Mouse (Mus musculus) midbrain, embryonic 14.5 days (tissue): ENCODE measurements at regions not wholly inside any gene's neighbourhood (a gene's known extent, or its start where the extent isn't known, plus 50 kb on each side); places are given as distances from the start of the nearest gene placed in this dataset.
A peak's percentile ranks its signal among the peaks of the same experiment; 100 is the strongest.

Source experiments
- ATAC-seq: fragments of 200-750 bp; cut with Nextera tagmentation; 2 replicates; pipeline ENCODE4 v1.8.0; 2017; ENCODE audit warnings: moderate number of reproducible peaks, moderate library complexity; ENCODE audit not compliant: low FRiP score, low TSS enrichment
- DNase-seq: peaks from one replicate; pipeline ENCODE4 v3.0.0-alpha.2; 2015
- H3K27ac ChIP-seq: fragments of 300-500 bp; sonication (generic); replicated peaks from 2 replicates; pipeline ENCODE4 v1.5.1; 2014; ENCODE audit warnings: mild to moderate bottlenecking, low read depth, low read length, moderate library complexity
- H3K27me3 ChIP-seq: fragments of 300-500 bp; sonication (generic); 2 replicates; pipeline ENCODE4 v1.6.1; 2014; ENCODE audit warnings: low read length, control low read depth, mixed read lengths; ENCODE audit not compliant: control insufficient read depth, insufficient read depth
- H3K36me3 ChIP-seq: fragments of 300-500 bp; sonication (generic); 2 replicates; pipeline ENCODE4 v1.6.1; 2014; ENCODE audit warnings: low read length, control low read depth; ENCODE audit not compliant: control insufficient read depth, insufficient read depth
- H3K4me1 ChIP-seq: fragments of 300-500 bp; sonication (generic); 2 replicates; pipeline ENCODE4 v1.6.1; 2014; ENCODE audit warnings: mild to moderate bottlenecking, antibody characterized with exemption, low read length, control low read depth; ENCODE audit not compliant: control insufficient read depth, insufficient read depth
- H3K4me2 ChIP-seq: fragments of 300-500 bp; sonication (generic); 2 replicates; pipeline ENCODE4 v1.6.1; 2014; ENCODE audit warnings: mild to moderate bottlenecking, low read length, moderate library complexity
- H3K4me3 ChIP-seq: fragments of 300-500 bp; sonication (generic); replicated peaks from 2 replicates; pipeline ENCODE4 v1.5.1; 2014; ENCODE audit warnings: low read depth, low read length
- H3K9ac ChIP-seq: fragments of 300-500 bp; sonication (generic); replicated peaks from 2 replicates; pipeline ENCODE4 v1.6.1; 2014; ENCODE audit warnings: mild to moderate bottlenecking, low read length, moderate library complexity
- H3K9me3 ChIP-seq: fragments of 300-500 bp; sonication (generic); 2 replicates; pipeline ENCODE4 v1.6.1; 2016; ENCODE audit warnings: low read length, control low read depth, mixed read lengths; ENCODE audit not compliant: control insufficient read depth
- WGBS: fragments of 180-500 bp; shearing (Covaris S2); extraction: QIAGEN DNeasy Blood & Tissue Kit; methylation state at CpG from one replicate; pipeline ENCODE4 v1.1.7; 2014; 5-methylcytosine and 5-hydroxymethylcytosine counted together

DNA sequence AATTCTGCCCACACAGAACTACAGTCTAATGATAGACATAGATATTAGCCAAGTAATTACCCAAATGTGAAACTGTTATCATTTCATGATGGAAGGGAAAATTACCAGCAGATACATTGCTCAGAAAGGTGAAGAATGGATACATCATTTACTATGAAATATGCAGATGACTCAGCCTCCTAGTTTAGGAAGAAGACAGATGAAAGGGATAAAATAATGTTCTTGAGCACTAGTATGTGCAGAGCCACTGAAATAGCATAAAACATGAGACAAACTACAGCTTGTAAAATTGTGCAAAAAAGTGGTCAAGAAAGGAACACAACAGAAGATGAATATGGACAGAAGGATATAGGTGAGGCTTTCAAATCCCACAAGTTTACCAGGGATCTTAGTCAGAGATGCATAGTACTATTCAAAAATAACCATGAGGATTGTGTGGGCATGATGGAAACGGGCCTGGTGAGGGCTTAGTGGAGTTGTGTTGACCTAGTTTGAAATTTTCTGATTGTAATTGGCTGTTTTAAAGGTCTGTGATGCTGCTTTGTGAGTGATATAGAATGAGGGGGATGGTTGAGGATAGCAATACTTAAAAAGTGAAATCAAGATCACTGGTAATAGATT, 883.3 kb downstream of the Dnajb9 start:
- Histone ChIP-seq H3K36me3 (no peaks in the 10 kb centered on the region), H3K9ac (no peak overlapping the region), H3K9me3 (no peaks in the 10 kb centered on the region), H3K4me3 (no peak overlapping the region), H3K4me1 (no peaks in the 10 kb centered on the region), H3K27ac (no peak overlapping the region), H3K4me2 (no peak overlapping the region), H3K27me3 (no peaks in the 10 kb centered on the region)
- ATAC-seq (no peak), DNase-seq (no peak)
- WGBS: 79% methylated on average over 1 of the region's 1 CpGs

GRCm38 (mm10) chr12:43310293-43310692, 899.8 kb downstream of the Dnajb9 start:
- Histone ChIP-seq H3K9me3 (no peaks in the 10 kb centered on the region), H3K4me1 (no peaks in the 10 kb centered on the region), H3K9ac (no peak overlapping the region), H3K4me3 (no peak overlapping the region), H3K4me2 (no peak overlapping the region), H3K36me3 (no peaks in the 10 kb centered on the region), H3K27me3 (no peaks in the 10 kb centered on the region), H3K27ac (no peak overlapping the region)
- ATAC-seq (no peak), DNase-seq (peak; percentile 12)
- WGBS: 80% methylated on average over 3 of the region's 3 CpGs

DNA sequence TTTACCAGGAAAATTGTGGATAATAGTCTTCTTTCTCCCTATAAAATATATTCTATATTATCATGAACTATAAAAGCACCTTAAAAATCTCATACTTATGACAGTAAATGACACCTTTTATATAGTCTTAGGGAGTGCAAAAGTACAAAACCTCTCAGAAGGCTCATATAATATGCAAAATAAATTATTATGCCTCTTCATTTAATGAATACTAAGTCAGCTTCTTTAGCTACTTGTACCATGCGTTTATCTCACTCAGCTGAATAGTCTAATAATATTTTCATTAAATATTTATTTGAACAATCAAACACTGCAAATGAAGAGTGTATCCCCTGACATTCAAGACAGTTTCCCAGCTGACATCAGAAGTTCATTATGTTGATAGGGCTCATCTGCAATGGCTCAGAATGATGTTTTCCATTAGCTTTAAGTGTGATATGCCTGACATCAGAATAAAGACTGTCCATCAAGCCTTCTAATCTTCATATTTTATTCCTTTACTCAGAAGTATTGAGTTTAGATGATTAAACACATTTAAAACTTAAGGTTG, 903.5 kb downstream of the Dnajb9 start:
- H3K27ac ChIP-seq: no peak overlapping the region
- no peak overlapping the region for H3K4me3 ChIP-seq
- no peak overlapping the region for H3K4me2 ChIP-seq
- H3K9ac ChIP-seq: no peak overlapping the region
- WGBS: 39% methylated on average over 1 of the region's 1 CpGs
- no peaks in the 10 kb centered on the region for H3K9me3 ChIP-seq
- no peaks in the 10 kb centered on the region for H3K4me1 ChIP-seq
- peak; percentile 22 for DNase-seq
- H3K27me3 ChIP-seq: no peaks in the 10 kb centered on the region
- no peak; the same call in 1 of the 2 replicates for ATAC-seq
- no peaks in the 10 kb centered on the region for H3K36me3 ChIP-seq

DNA sequence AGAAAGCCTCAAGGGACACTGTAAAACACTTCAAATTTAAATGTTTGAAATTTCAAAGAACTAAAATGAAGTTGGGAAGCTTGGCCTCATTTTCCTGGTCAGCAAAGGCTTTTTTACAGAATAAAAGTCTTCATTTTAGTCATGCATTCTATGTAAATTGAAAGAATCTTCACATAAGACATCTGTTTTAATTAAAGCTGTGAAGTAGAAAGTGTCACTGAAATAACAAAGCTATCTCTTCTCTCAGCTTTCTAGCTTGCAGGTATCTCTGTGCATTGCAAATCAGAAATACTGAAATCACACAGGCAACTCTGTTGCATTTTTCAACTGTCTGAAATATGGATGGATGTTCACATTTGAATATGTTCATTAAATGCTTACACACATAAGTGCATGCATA, 909.6 kb downstream of the Dnajb9 start:
- no peak overlapping the region for H3K4me2 ChIP-seq
- H3K9me3 ChIP-seq: no peaks in the 10 kb centered on the region
- H3K36me3 ChIP-seq: no peaks in the 10 kb centered on the region
- H3K9ac ChIP-seq: no peak overlapping the region
- H3K4me1 ChIP-seq: no peaks in the 10 kb centered on the region
- H3K27me3 ChIP-seq: no peaks in the 10 kb centered on the region
- peak; percentile 11 for DNase-seq
- H3K4me3 ChIP-seq: no peak overlapping the region
- H3K27ac ChIP-seq: no peak overlapping the region
- no peak for ATAC-seq

- Histone ChIP-seq H3K36me3 (no peaks in the 10 kb centered on the region), H3K4me3 (no peak overlapping the region), H3K27ac (no peak overlapping the region), H3K27me3 (no peaks in the 10 kb centered on the region), H3K4me2 (no peak overlapping the region), H3K9me3 (no peaks in the 10 kb centered on the region), H3K4me1 (no peaks in the 10 kb centered on the region), H3K9ac (no peak overlapping the region)
- ATAC-seq (0 out of 2 replicates have a peak, but pooled peaks have one; percentile 37), DNase-seq (peak; percentile 34)
- WGBS: 45% methylated on average over 4 of the region's 4 CpGs
These were observed 929.7 kb downstream of the Dnajb9 start for GRCm38 (mm10) chr12:43280442-43280841.

DNA sequence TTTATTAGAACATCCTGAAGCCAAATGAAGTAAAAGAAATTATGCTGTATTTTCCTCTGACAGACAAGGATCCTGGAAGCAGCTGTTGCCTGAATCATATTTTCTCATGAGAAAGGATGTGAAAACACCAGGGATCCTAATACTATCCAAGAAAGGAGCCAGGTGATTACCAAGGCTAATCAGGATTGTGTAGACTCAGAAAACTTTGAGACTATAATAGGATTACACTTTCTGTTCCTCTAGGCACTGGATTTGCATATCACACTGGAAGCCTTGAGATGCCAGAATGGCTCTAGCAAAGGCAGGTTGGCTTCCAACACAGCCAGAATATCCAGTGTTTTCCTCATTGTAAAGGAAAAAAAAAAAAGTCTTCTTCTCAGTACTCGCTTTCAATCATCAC, 945.1 kb downstream of the Dnajb9 start:
- Histone ChIP-seq H3K36me3 (no peaks in the 10 kb centered on the region), H3K4me1 (0 out of 2 replicates have a peak, but pooled peaks cover 3% of the 10 kb centered on the region), H3K4me2 (no peak overlapping the region), H3K9ac (no peak overlapping the region), H3K27me3 (no peaks in the 10 kb centered on the region), H3K9me3 (no peaks in the 10 kb centered on the region), H3K27ac (no peak overlapping the region), H3K4me3 (no peak overlapping the region)
- ATAC-seq: no peak; the same call in 1 of the 2 replicates
- 33% methylated on average over 1 of the region's 1 CpGs for WGBS
- DNase-seq: peak; percentile 31

DNA sequence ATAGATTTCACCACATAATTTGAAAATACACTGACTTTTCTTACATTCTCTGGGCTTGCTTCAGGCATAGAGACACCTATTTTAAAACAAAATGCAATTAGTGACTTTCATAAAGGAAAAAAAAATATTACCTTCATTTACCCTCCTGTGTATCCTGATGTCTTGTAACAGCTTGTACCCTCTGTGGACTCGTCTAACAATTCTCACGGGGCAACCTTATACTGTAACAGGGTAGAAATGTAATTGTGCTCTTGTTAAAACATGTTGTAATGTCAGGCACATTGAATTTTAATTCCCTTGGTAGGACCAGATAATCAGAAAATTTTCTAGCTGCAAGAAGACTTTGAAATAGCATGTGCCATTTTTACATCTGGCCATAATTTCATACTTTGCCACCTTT, 946.3 kb downstream of the Dnajb9 start:
- WGBS: 63% methylated on average over 2 of the region's 2 CpGs

DNA sequence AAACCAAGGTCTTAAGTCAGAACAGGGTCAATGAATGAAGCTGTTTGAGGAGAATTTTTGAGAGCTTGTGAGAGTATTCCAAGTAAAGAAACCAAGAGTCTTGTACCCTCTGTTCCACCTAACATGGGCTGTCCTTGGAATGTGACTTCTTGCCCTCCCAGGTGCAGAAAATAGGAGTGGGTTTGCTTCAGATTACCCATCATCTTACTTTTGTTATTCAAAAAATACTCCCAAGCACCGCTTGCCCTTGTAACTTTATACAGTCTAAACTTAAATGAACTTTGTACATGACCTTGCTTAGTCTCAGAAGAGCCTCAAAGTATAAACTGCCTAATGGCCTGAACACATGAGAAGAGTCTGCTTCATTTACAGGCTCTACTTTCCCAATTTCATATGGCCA, 984.2 kb downstream of the Dnajb9 start:
- ATAC-seq: no peak
- 92% methylated on average over 1 of the region's 1 CpGs for WGBS
- Histone ChIP-seq H3K27me3 (no peaks in the 10 kb centered on the region), H3K9ac (no peak overlapping the region), H3K4me1 (no peaks in the 10 kb centered on the region), H3K4me3 (no peak overlapping the region), H3K9me3 (no peaks in the 10 kb centered on the region), H3K36me3 (no peaks in the 10 kb centered on the region), H3K4me2 (no peak overlapping the region), H3K27ac (no peak overlapping the region)
- DNase-seq: no peak

More for the DNA sequence above, 946.3 kb downstream of the Dnajb9 start:
- H3K4me3 ChIP-seq: no peak overlapping the region
- ATAC-seq: no peak
- no peak overlapping the region for H3K27ac ChIP-seq
- no peak overlapping the region for H3K4me2 ChIP-seq
- H3K27me3 ChIP-seq: no peaks in the 10 kb centered on the region
- no peaks in the 10 kb centered on the region for H3K36me3 ChIP-seq
- no peak overlapping the region for H3K9ac ChIP-seq
- no peaks in the 10 kb centered on the region for H3K9me3 ChIP-seq
- H3K4me1 ChIP-seq: 0 out of 2 replicates have a peak, but pooled peaks cover 3% of the 10 kb centered on the region
- DNase-seq: peak; percentile 6

DNA sequence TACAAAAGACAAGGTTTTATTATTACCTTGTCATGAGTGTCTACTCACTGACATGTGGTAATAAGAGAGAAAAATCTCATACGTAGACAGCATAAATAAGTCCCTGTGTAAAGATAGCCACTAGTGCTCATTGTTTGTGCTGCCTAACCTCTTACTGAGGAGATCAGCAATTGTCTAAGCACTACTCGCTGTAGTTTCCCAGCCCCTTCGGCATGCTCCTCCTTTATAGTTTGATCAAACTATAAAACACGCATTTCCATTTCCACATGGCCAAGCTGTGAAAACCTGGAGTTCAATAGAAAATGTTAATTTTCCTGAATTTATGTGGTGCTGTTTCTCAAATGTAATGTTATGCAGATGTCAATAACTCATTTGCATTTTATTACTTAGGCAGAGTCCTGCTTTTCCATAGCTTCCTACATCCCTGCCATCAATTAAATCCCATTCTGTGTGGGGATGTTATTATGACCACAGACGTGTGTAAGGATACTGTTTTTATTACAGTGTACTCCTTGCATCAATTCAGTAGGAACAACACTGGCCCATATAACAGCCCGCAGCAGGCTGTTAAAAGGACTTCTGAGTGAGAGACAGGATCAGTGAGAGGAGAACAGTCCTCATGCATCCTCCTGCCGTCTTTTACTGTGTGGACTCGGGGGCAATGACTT, 986.2 kb downstream of the Dnajb9 start:
- H3K4me3 ChIP-seq: no peak overlapping the region
- H3K9ac ChIP-seq: no peak overlapping the region
- no peak overlapping the region for H3K4me2 ChIP-seq
- DNase-seq: no peak
- no peaks in the 10 kb centered on the region for H3K4me1 ChIP-seq
- no peaks in the 10 kb centered on the region for H3K27me3 ChIP-seq
- H3K36me3 ChIP-seq: no peaks in the 10 kb centered on the region
- H3K9me3 ChIP-seq: no peaks in the 10 kb centered on the region
- WGBS: 60% methylated on average over 8 of the region's 8 CpGs
- H3K27ac ChIP-seq: no peak overlapping the region
- no peak; the same call in 1 of the 2 replicates for ATAC-seq
